Mouse (Mus musculus) embryonic facial prominence, embryonic 11.5 days (tissue): ENCODE results near the gene Pate2. TPM values are rescaled to one million over a fixed set of nuclear protein-coding genes. Genes with fewer than 3 reads are reported as not detected.

Experiments used
- ATAC-seq: fragments of 200-750 bp; cut with Nextera tagmentation; replicated peaks from 2 replicates; pipeline ENCODE4 v1.8.0; 2017; ENCODE audit warnings: low read depth; ENCODE audit not compliant: insufficient number of reproducible peaks, low FRiP score, low TSS enrichment
- DNase-seq: peaks from one replicate; pipeline ENCODE4 v3.0.0-alpha.2; 2015; ENCODE audit warnings: low spot score
- H3K27ac ChIP-seq: fragments of 300-500 bp; sonication (generic); replicated peaks from 2 replicates; pipeline ENCODE4 v1.5.1; 2014; ENCODE audit warnings: mild to moderate bottlenecking, low read depth, low read length, control low read depth
- H3K27me3 ChIP-seq: fragments of 300-500 bp; sonication (generic); 2 replicates; pipeline ENCODE4 v1.6.1; 2014; ENCODE audit warnings: mild to moderate bottlenecking, low read length, moderate library complexity, mixed read lengths; ENCODE audit not compliant: control insufficient read depth, insufficient read depth
- H3K36me3 ChIP-seq: fragments of 300-500 bp; sonication (generic); replicated peaks from 2 replicates; pipeline ENCODE4 v1.6.1; 2014; ENCODE audit warnings: low read depth, mild to moderate bottlenecking, low read length, moderate library complexity, mixed read lengths; ENCODE audit not compliant: control insufficient read depth, insufficient read depth
- H3K4me1 ChIP-seq: fragments of 300-500 bp; sonication (generic); 2 replicates; pipeline ENCODE4 v1.6.1; 2014; ENCODE audit warnings: low read length, mixed read lengths; ENCODE audit not compliant: control insufficient read depth, insufficient read depth
- H3K4me2 ChIP-seq: fragments of 300-500 bp; sonication (generic); 2 replicates; pipeline ENCODE4 v1.6.1; 2014; ENCODE audit warnings: low read depth, mild to moderate bottlenecking, control low read depth, low read length, moderate library complexity
- H3K4me3 ChIP-seq: fragments of 300-500 bp; sonication (generic); 2 replicates; pipeline ENCODE4 v1.5.1; 2014; ENCODE audit warnings: low read depth, low read length, control low read depth
- H3K9ac ChIP-seq: fragments of 300-500 bp; sonication (generic); replicated peaks from 2 replicates; pipeline ENCODE4 v1.6.1; 2014; ENCODE audit warnings: mild to moderate bottlenecking, control low read depth, low read length
- H3K9me3 ChIP-seq: fragments of 300-500 bp; sonication (generic); replicated peaks from 2 replicates; pipeline ENCODE4 v1.6.1; 2016; ENCODE audit warnings: mild to moderate bottlenecking, low read length, inconsistent platforms, mixed read lengths; ENCODE audit not compliant: control insufficient read depth
- WGBS: fragments of 180-500 bp; shearing (Covaris S2); extraction: QIAGEN DNeasy Blood & Tissue Kit; methylation state at CpG from one replicate; pipeline ENCODE4 v1.1.7; 2014; 5-methylcytosine and 5-hydroxymethylcytosine counted together
- polyA plus RNA-seq: library from polyadenylated mRNA; unstranded; fragments of >200 nt; fragmentation: Nextera tagmentation; extraction: Ambion mirVana; gene quantifications from 2 replicates; pipeline ENCODE4 v1.2.1, GENCODE M21; 2014

The Pate2 gene
- polyA plus RNA-seq, 1 experiment from 2014 or later = 0.74 TPM

- Histone ChIP-seq H3K4me2 (no peak overlapping the region), H3K36me3 (no peaks in the 10 kb centered on the region), H3K4me3 (no peak overlapping the region), H3K9me3 (no peaks in the 10 kb centered on the region), H3K27me3 (no peaks in the 10 kb centered on the region), H3K9ac (no peak overlapping the region), H3K4me1 (no peaks in the 10 kb centered on the region), H3K27ac (no peak overlapping the region)
- ATAC-seq = no peak
- 84% methylated on average over 14 of the region's 14 CpGs for WGBS
- DNase-seq = no peak
These were observed 26.8 kb upstream of the Pate2 start for GRCm38 (mm10) chr9:35543099-35543860.

- WGBS = 76% methylated on average over 2 of the region's 2 CpGs
- no peaks in the 10 kb centered on the region for H3K27me3 ChIP-seq
- no peaks in the 10 kb centered on the region for H3K4me1 ChIP-seq
- H3K36me3 ChIP-seq = no peaks in the 10 kb centered on the region
- no peak overlapping the region; the same call in 1 of the 2 replicates for H3K9ac ChIP-seq
- DNase-seq (no peak), ATAC-seq (no peak)
- H3K9me3 ChIP-seq = no peaks in the 10 kb centered on the region
- H3K27ac ChIP-seq = no peak overlapping the region
- H3K4me2 ChIP-seq = no peak overlapping the region
- H3K4me3 ChIP-seq = no peak overlapping the region
These were observed 25.4 kb upstream of the Pate2 start for GRCm38 (mm10) chr9:35544666-35545065.

- WGBS = 72% methylated on average over 12 of the region's 12 CpGs
- Histone ChIP-seq H3K4me3 (no peak overlapping the region), H3K9me3 (no peaks in the 10 kb centered on the region), H3K36me3 (no peaks in the 10 kb centered on the region), H3K27me3 (no peaks in the 10 kb centered on the region), H3K27ac (no peak overlapping the region), H3K9ac (no peak overlapping the region), H3K4me2 (no peak overlapping the region), H3K4me1 (no peaks in the 10 kb centered on the region)
- DNase-seq = no peak
- ATAC-seq = no peak
These were observed 24.4 kb upstream of the Pate2 start for GRCm38 (mm10) chr9:35545704-35546103.

GRCm38 (mm10) chr9:35546745-35547144, 23.3 kb upstream of the Pate2 start:
- H3K36me3 ChIP-seq = no peaks in the 10 kb centered on the region
- H3K9ac ChIP-seq = no peak overlapping the region
- H3K9me3 ChIP-seq = no peaks in the 10 kb centered on the region
- H3K4me2 ChIP-seq = no peak overlapping the region
- no peak overlapping the region for H3K27ac ChIP-seq
- 84% methylated on average over 9 of the region's 9 CpGs for WGBS
- no peak for ATAC-seq
- no peaks in the 10 kb centered on the region for H3K27me3 ChIP-seq
- H3K4me3 ChIP-seq = no peak overlapping the region
- H3K4me1 ChIP-seq = no peaks in the 10 kb centered on the region
- no peak for DNase-seq

DNA sequence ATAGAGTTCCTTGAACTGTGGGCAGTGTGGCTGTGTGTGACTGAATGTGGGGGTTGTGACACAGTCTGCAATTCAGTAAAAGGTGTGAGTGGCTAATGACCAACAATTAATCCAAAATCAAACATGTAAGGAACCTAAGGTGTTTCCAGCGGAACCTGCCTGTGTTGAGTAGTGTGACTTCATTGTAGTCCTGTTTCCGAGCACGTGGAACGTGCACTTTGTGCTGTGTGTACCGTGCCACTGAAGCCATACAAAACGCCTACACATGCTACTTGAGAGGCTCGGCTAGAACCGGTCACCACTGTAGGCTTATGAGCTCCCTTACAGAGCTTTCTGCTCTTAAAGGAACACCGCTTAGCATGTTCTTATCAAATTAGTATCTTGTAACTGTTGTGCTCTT, 21.6 kb upstream of the Pate2 start:
- ATAC-seq = no peak
- no peaks in the 10 kb centered on the region for H3K36me3 ChIP-seq
- no peak overlapping the region for H3K9ac ChIP-seq
- H3K4me3 ChIP-seq = no peak overlapping the region
- H3K4me1 ChIP-seq = no peaks in the 10 kb centered on the region
- no peak overlapping the region for H3K4me2 ChIP-seq
- H3K27ac ChIP-seq = no peak overlapping the region
- H3K27me3 ChIP-seq = no peaks in the 10 kb centered on the region
- no peak for DNase-seq
- no peaks in the 10 kb centered on the region for H3K9me3 ChIP-seq
- WGBS = 83% methylated on average over 9 of the region's 9 CpGs

DNA sequence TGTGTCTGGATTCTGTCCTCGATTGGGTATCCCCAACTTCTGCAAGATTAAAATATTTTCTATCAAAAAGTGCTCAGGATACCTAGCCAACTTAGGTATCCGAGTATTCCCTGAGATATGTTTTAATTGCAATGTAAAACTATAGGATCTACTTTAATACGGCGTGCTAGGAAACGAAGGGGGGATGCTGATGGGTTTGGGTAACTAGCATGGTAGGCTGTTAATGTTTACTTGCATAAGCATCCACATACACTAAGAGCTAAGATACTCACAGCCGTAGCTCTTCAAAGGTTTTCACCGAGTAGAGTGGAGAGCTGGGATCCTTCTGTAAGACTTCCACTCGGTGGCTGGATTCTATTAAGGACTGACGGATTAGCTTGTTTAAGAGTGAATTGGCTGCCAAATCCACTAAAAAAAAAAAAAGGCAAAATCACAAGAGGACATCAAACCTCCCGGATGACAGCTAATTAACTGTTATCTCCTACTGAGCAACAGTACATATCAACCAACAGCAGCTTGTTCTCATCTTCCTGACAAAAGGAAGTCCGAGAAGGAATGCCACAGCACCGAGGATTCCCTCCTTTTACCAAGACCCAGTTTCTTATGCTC, 13.5 kb upstream of the Pate2 start:
- H3K9ac ChIP-seq = no peak overlapping the region
- WGBS = 81% methylated on average over 12 of the region's 12 CpGs
- H3K4me1 ChIP-seq = no peaks in the 10 kb centered on the region; the same call in 1 of the 2 replicates
- no peaks in the 10 kb centered on the region for H3K36me3 ChIP-seq
- no peaks in the 10 kb centered on the region for H3K9me3 ChIP-seq
- no peak overlapping the region for H3K4me3 ChIP-seq
- H3K27me3 ChIP-seq = no peaks in the 10 kb centered on the region
- no peak overlapping the region for H3K27ac ChIP-seq
- no peak overlapping the region for H3K4me2 ChIP-seq
- DNase-seq (no peak), ATAC-seq (no peak)

DNA sequence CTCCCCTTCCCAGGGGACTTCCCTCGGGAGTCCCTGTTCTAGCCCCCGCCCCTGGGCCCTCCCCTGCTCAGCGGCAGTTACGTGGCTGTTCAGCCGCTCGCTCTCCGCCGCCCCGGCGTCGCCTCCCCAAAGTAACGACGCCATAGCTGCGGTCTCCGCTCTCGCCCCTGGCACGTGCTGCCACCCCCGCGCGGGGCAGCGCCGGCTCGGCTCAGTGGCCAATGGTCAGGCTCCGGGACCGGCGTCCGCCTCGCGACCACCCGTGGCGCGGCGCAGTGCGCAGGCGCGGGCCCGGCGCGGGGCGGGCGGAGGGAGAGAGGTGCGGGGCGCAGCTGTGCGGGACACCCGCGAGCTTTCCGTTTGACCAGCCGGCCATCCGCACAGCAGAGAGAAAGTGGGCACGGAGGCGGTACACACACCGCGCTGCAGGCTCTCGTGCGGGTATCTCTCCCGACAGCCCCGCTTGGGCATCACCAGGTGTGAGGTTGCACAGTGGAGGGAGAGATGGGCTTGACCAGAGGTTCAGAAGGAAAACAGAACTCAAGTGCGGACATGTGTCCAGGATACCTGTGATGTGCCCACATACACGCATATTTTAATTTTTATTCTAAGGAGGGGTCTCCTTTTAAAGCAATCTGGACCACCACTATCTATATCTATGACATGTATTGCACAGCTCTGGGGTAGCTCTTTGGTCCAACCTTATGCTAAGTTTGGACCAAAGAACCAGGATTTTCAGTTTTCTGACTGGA, 11.7 kb upstream of the Pate2 start, which contains the start of the genes Ddx25 and Pus3:
Ddx25 (minus strand) TSS at position 272 of the 752 bp plus-strand sequence.
Pus3 (plus strand) TSS at position 339 of the 752 bp plus-strand sequence.
- H3K9me3 ChIP-seq = no peaks in the 10 kb centered on the region
- peak; percentile 68 for DNase-seq
- WGBS = 1% methylated on average over 58 of the region's 59 CpGs
- peak within 1 kb of the TSS; percentile 82 for H3K9ac ChIP-seq
- H3K36me3 ChIP-seq = no peaks in the 10 kb centered on the region
- H3K4me2 ChIP-seq = peak within 1 kb of the TSS; percentile 96
- H3K4me1 ChIP-seq = no peaks in the 10 kb centered on the region; the same call in 1 of the 2 replicates
- no peaks in the 10 kb centered on the region for H3K27me3 ChIP-seq
- peak within 1 kb of the TSS; percentile 68 for H3K4me3 ChIP-seq
- no peak within 1 kb of the TSS; the same call in 1 of the 2 replicates for H3K27ac ChIP-seq
- peak; percentile 86 for ATAC-seq
